Comparison of ENCODE assay signal across 15 mouse cellular contexts in genomic region chr2:17504115-17504774, GRCm38 (mm10).
"Had no signal": no experiment of that assay in that cellular context is flagged by ENCODE, and none has a peak within 500 bp of the region (broad histone marks: within the 10 kb centered on the region; RNA-seq: fewer than 3 reads in every experiment).

No protein-coding gene starts in this region.

- H3K9ac ChIP-seq: neural tube, embryonic 15.5 days; stomach, embryonic 15.5 days had no signal

- H3K4me2 ChIP-seq: neural tube, embryonic 15.5 days; stomach, embryonic 15.5 days had no signal

- H3K4me3 ChIP-seq: neural tube, embryonic 15.5 days; stomach, embryonic 15.5 days had no signal

- H3K27me3 ChIP-seq: neural tube, embryonic 15.5 days; stomach, embryonic 15.5 days had no signal

- DNase-seq: retina, postnatal 1 day; right cerebral cortex, adult 18-20 months; right cerebral cortex, postnatal 14 days; right cerebral cortex, postnatal 25 days; right cerebral cortex, postnatal 4 days; spleen, adult 18-20 months; thymus, adult 18-20 months; thymus, adult 2 months; thymus, postnatal 14 days; thymus, postnatal 25 days; thymus, postnatal 36 days; thymus, postnatal 4 days had no signal

- H3K36me3 ChIP-seq: neural tube, embryonic 15.5 days; stomach, embryonic 15.5 days had no signal

- H3K27ac ChIP-seq: neural tube, embryonic 15.5 days; stomach, embryonic 15.5 days; stomach, postnatal 0 days had no signal

- H3K4me1 ChIP-seq: neural tube, embryonic 15.5 days; stomach, embryonic 15.5 days had no signal

- H3K9me3 ChIP-seq: neural tube, embryonic 15.5 days; stomach, embryonic 15.5 days had no signal
